Mouse (Mus musculus) myocyte (in vitro differentiated cells): ENCODE data around the gene Map4.

Experiments used
- CEBPB ChIP-seq: IDR thresholded peaks from 2 replicates; pipeline ENCODE4 v1.6.1; 2011; ENCODE audit warnings: mild to moderate bottlenecking, moderate library complexity; ENCODE audit not compliant: poor library complexity, insufficient read depth, severe bottlenecking
- E2F4 ChIP-seq: IDR thresholded peaks from one replicate; pipeline ENCODE4 v1.6.1; 2011; ENCODE audit warnings: mild to moderate bottlenecking, control low read depth, moderate library complexity; ENCODE audit not compliant: insufficient read depth
- MAX ChIP-seq: IDR thresholded peaks from one replicate; pipeline ENCODE4 v1.6.1; 2011; ENCODE audit warnings: low read depth, mild to moderate bottlenecking, control low read depth
- POLR2A ChIP-seq: IDR thresholded peaks from one replicate; pipeline ENCODE4 v1.6.1; 2011; ENCODE audit warnings: low read depth, mild to moderate bottlenecking, control low read depth, moderate library complexity; ENCODE audit not compliant: insufficient read length
- REST ChIP-seq: IDR thresholded peaks from one replicate; pipeline ENCODE4 v1.6.1; 2011; ENCODE audit warnings: mild to moderate bottlenecking, control low read depth, moderate library complexity; ENCODE audit not compliant: insufficient read depth, insufficient read length
- SRF ChIP-seq: IDR thresholded peaks from one replicate; pipeline ENCODE4 v1.6.1; 2011; ENCODE audit warnings: low read depth; ENCODE audit not compliant: control insufficient read depth, insufficient read length
- TCF12 ChIP-seq: IDR thresholded peaks from one replicate; pipeline ENCODE4 v1.6.1; 2011; ENCODE audit warnings: mild to moderate bottlenecking, control low read depth; ENCODE audit not compliant: poor library complexity, insufficient read depth, severe bottlenecking
- USF1 ChIP-seq: IDR thresholded peaks from one replicate; pipeline ENCODE4 v1.6.1; 2011; ENCODE audit warnings: low read depth, mild to moderate bottlenecking, control low read depth, moderate library complexity

- TF ChIP-seq TCF12 (no peak), REST (no peak), CEBPB (no peak), USF1 (no peak), E2F4 (no peak), MAX (no peak), POLR2A (no peak), SRF (no peak)
Observed at GRCm38 (mm10) chr9:110060761-110061160, 129.5 kb downstream of the Map4 start.
